Mouse (Mus musculus) right cerebral cortex, adult 18-20 months (tissue): Measurements from ENCODE around the gene Csdc2.
"Not testable (repeated sequence)": the region's sequence is repeated elsewhere in the genome, so short reads cannot be mapped to it uniquely, and the experiment has no call there.

ENCODE experiments used
- DNase-seq: peaks from one replicate; pipeline ENCODE4 v3.0.0; 2022; ENCODE audit warnings: mixed read lengths

Csdc2 gene

GRCm38 (mm10) chr15:81956457-81956856 is 19.9 kb downstream of the Csdc2 start:
- peak; percentile 55 for DNase-seq

DNA sequence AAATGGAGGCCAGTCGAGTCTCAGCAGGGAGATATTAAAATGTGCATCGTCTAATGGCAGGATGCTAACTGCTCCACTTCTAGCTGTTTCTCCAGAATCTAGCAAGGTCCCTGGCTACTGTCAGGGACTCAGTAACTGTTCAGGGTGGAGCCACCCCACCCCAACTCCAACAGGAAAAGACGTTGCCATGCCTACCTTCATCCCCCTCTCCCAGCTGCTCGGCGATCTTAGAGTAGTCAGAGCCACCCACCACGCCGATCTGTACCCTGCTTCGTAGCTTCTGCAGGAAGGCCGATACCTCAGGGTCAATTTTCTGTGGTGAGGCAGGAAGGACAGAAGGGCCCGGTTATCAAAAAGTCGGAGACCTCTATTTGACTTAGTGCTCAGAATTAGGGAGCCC is 21.0 kb downstream of the Csdc2 start:
- peak; percentile 63 for DNase-seq

DNA sequence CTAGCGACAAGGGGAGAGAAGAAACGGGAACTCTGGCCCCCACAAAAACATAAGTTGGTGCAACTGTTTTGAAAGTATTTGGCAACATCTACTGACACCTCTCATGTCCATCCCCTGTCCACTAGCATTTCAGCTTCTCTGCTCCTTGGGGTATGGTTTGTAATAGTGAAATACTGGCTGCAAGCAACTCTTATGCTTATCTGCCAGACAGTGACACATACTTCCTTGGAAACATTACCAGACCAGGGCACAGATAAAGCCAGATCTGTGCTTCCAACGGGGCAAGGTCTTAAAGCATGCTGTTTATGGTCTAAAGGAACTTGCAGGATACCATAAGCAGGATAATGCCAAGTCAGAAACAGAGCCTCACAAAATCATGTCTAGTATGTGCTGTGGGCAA is 22.3 kb downstream of the Csdc2 start:
- DNase-seq = no peak

DNA sequence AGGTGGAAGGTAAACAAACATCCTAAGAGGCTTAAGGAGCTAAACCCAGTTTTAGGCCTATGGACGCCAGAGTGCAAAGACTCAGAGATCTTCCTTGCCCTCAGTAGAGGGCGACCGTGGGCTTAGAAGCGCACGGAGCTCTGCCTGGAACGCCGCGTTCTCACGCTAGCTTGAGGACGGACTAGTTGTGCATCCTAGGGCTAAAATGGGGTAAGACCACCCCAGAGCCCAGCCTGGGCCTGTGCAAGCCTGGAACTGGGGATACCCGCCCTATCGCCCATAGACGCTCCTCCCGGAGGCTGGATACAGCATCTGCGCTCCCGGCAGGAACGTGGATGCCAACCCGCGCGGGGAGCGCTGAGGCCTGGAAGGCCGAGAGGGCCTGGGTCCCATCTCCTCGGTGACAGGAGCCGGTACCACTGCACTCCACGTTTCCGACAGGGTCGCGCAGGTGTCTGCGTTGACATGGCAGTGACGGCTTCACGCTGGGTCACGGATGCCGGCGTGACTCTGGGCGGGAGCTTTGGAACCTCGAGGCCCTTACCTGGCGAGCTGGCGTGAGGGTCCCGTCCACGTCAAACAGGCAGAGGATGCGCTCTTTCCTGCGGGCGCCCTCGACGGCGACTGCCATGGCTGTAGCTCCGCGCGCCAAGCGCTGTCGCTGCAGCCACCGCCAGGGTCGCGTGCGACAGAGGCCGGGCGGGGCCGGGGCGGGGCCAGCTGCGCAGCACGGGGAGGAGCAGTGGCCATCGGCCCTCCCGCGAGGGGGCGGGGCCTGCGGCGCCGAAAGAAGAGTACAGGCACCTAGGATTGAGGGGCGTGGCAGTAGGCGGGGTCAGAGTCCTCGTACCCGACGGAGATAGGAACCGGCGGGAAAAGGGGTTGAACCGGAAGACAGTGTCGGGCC is 23.9 kb downstream of the Csdc2 start, which contains the start of gene Pmm1:
Gene Pmm1, minus strand, starts transcription at position 760 of the 907 bp plus-strand sequence.
- DNase-seq = peak; percentile 99

- DNase-seq = no peak
Observed at GRCm38 (mm10) chr15:81961078-81961451, 24.5 kb downstream of the Csdc2 start.

DNA sequence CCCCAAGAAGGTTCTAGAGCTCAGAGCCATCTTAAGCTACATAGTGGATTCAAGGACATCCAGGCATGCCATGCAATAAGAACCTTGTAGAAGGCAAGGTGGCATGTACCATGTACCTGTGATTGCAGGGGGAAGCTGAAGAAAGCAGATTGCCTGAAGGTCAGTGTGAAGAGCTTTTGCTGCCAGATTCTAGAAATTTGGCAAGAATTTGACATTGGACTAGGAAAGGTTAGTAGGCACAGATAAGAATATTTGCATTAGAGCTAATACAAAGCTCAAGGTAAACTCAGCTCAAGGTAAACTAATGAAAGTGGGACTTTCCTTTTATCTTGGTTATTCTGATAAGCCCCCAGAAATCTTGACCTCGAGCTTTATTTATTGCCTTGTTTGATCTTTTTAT is 27.7 kb downstream of the Csdc2 start:
- DNase-seq = no peak

DNA sequence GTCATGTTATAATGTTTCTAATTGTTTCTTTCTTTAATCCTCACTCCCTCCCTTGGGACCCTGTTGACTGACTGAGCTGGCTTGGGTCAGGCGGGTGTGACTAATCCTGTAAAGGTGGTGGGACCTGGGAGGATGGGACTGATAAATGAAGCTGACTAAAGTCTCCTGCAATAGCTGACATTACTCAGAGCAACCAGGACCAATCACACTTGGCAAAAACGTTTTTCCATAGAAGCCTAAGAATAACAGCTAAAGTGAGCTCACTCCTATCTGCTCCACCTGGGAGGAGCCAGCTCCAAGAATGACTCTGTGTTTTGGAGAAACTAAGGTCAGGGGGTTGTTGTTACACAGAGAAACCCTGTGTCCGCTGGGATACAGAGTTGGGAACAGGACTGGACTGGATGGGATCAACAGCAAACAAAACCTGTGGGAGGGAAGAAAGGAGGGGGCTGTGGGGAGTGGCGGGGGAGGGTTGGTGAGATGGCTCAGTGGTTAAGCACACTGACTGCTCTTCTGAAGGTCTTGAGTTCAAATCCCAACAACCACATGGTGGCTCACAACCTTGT is 28.5 kb downstream of the Csdc2 start:
- DNase-seq = no peak

DNA sequence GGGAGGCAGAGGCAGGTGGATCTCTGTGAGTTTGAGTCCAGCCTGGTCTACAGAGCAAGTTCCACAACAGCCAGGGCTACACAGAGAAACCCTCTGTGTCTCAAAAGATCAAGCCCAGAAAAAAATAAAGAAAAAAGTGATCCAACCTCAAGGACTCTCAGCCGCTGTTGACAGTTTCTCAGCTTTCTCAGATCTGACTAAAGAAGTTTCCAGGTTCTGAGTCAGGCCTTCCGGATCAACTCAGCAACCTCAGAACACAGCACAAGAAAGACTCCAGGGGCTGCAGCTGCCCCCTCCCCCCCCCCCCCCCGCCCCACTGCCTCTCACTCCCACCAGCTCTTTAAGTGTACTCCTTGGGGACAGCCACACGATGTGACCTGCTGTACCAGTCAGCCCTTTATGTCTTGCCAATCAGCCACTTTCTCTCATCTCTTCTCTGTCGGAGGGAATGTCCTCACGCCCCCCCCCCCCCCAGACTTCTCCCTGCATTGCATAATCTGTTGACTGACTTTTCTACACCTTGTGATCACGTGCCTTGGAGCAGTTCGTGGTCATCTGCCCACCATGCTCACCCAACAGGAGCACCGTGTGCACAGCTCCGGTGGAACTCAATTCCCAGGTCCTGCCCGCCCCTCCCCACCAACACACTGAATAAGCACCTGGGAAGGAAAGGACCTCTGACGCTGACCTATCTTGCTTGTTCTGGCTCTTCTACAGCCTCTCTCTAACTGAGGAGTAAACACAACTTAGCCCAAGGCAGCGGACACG is 29.7 kb downstream of the Csdc2 start:
- DNase-seq = no peak

DNA sequence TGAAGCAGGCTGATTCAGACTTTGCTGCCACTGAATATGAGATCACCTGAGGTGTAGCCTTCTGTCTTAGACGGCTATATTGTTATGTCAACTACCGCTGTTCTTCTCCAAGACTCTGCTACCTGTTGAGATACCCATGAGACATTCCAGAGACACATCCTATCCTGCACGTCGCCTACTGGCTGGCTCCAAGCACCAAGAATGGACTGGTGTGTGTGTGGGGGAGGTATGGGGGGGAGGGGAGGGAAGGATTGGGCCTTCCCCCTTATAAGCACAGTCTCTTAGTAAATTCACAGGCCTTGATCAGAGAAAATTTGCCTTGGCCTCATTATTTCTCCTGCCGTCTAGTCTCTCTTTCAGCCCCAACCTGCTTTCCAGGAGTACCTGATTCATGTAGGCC is 31.3 kb downstream of the Csdc2 start:
- no peak for DNase-seq

- no peak for DNase-seq
Observed at GRCm38 (mm10) chr15:81968447-81968846, 31.9 kb downstream of the Csdc2 start.

GRCm38 (mm10) chr15:81969173-81969572 is 32.6 kb downstream of the Csdc2 start:
- DNase-seq = no peak

DNA sequence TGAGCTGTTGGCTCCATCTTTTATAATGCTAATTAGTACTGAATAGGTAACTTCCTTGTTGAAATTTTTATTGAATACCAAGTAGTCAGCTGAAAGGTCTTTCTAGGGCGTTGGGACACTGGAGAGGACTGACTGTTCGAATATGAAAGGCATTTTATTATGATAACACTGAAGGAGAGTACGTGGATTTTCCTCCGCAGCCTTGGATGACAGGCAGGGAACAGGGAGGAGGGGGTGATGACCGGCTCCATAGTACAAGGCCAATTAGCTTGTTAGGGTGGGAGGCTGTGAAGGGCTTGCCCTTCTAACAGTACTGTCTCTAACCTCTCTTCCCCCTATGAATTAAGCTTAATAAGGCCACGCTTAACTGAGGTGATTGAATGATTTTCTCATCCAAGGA is 33.1 kb downstream of the Csdc2 start:
- not testable (repeated sequence) for DNase-seq

GRCm38 (mm10) chr15:81970498-81970897 is 33.9 kb downstream of the Csdc2 start:
- not testable (repeated sequence) for DNase-seq

DNA sequence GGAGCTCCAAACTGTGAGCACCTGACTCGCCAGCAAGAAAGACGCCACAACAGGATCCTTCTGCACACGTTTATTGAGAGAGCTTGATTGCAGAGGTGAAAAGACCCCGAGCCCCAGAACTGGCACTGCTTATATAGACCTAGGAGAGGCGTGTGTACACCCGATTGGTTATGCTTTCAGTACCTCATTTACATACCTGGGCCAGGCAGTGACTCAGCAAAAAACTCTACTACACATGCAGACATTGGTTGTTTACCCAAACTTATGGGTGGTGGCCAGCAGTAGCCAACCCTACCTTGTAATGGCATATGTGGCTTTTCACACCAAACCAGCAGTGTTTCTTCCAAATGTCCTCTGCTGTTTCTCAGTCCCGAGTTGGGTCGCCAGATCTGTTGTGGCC is 38.6 kb downstream of the Csdc2 start:
- DNase-seq = not testable (repeated sequence)

DNA sequence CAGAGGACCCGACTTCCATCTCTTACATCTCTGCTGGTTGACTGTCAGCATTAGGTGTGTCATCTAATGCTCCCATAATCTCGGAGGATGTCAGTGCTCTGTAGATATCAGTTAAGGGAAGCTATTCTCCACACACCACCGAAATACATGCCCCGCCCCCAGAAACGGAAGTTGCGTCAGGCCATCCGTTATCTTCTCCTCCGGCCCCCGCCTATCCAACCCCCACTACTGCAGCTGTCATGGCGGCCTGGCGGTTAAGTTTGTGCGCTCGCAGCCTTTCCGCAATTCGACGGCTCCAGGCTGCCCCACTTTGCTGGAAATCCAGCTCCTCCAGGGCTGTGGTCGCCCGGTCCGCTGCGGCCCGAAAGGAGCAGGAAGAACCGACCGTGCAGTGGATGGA is 43.8 kb downstream of the Csdc2 start, which contains the start of gene 1700029P11Rik:
Gene 1700029P11Rik, plus strand, starts transcription at position 220 of the 400 bp plus-strand sequence.
- DNase-seq = no peak

- DNase-seq = no peak
Observed at GRCm38 (mm10) chr15:81982173-81982572, 45.6 kb downstream of the Csdc2 start.

DNA sequence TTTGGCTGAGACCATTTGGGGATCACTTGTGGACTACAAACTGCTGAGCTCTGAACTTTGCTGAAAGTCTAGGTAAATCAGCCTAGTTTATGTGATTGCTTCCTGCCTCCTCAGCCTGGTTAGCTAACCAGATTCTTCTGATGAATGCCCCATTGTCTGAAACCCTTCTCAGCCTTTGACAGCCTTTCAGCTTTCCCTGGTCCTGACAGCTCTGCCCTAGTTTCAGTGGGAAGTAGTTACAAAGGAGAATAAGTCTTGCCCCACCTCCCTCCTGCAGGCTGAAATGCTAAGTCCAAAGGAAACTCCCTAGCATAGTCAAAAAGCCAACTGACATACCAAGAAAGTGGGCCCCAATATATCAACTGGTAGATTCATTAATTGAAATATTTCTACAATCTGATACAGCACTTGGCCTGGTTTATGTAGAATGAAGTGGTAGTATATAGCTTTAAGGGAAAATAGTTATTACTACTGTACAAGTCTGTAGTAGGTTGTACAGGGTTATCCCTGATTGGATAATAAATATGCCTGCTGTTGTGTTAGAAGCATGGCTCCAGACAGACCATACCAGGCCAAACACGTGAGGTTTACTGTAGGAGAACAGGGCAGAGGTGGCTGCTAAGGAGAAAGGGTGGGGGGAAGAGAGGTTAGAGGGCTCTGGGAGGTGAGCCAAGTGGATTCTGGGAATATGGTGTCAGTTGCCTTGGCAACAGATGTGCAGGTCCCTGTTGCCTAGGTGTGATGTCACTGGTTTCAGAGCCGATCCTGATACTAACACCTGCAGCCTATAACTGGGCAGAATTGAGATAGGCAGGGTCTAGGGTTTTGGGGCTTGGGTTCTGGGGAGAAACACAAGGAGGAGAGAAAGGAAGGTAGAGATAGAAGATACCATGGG is 49.0 kb downstream of the Csdc2 start:
- DNase-seq = no peak

- DNase-seq = no peak
Observed at GRCm38 (mm10) chr15:81987646-81988045, 51.1 kb downstream of the Csdc2 start, which contains the start of gene Xrcc6. Xrcc6 (plus strand) TSS chr15:81987835.

DNA sequence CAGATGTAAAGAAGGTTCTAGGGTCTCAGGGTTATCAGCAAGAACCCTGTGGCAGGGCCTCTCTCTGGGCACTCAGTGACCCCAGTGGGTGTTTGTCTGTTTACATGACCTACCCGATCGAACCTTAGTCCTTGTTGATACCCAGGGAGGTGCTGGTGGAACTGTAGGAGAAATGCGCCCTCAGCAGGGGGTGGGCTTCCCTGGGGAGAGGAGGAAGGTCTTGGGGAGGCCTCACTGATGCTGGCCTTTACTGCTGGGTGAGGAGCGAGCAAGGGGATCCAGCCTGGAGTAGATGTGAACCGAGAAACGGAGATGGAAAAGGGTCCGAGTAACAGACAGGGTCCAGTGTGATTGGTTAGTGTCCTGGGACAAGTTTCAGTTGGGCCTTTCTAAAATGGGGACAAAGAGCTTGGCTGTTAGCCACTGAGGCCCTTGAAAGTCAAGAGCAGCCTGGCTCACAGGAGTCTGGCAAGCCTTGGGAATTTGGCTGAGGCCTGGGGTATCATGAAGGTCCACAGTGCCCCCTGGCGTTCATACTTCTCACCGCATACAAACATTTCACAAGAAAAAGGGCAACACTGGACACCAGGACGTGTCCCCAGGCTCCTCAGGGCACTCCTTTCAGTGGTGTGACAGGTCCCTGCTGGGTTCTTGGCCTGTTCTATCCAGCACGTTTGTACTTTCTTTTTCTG is 53.0 kb downstream of the Csdc2 start:
- DNase-seq = peak; percentile 81

DNA sequence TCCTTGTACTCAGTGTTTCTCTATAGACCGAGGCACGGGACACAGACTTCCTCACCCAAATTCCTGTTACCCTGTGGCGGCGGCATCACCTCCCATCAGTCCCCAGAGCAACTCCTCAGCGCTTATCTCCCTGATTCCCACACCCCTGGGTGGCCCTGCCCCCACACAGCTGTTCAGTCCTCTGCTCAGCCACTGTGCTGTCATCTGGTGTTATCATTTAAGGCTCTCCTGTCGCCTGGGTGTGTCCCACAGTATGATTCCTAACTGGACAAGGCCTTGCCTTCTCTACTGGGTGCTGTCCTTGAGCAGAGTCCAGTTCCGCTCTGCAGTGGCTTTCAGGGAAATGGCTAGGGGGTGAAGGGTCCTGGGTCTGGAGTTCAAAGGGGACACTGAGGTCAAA is 54.0 kb downstream of the Csdc2 start:
- no peak for DNase-seq

- no peak for DNase-seq
Observed at GRCm38 (mm10) chr15:81993992-81994391, 57.4 kb downstream of the Csdc2 start.
